Mouse (Mus musculus): Measurements from ENCODE around the gene Arl3. TPM values are rescaled to one million over a fixed set of nuclear protein-coding genes. Genes with fewer than 3 reads are reported as not detected.

Gene Arl3
- total RNA-seq, 2 experiments from 2014 or later = 102 to 107 TPM

Other genes with a start within 250 kb of the Arl3 start
- 100 to 1,000 TPM; 670 to 671 TPM for gene Psd, start 246.0 kb downstream of the Arl3 start, total RNA-seq (2021)
- gene Fbxl15, start 245.0 kb downstream of the Arl3 start, total RNA-seq (2021) = 10 to 100 TPM; 22.3 to 23.4 TPM
- gene Cuedc2, start 234.5 kb downstream of the Arl3 start, total RNA-seq (2021) = 100 to 1,000 TPM; 221 to 222 TPM
- 10 to 100 TPM; 16.8 to 18.3 TPM for gene Mfsd13a, start 232.1 kb downstream of the Arl3 start, total RNA-seq (2021)
- gene 2310034G01Rik, start 222.9 kb downstream of the Arl3 start, total RNA-seq (2021) = under 1 TPM; 0.42 to 0.82 TPM
- 100 to 1,000 TPM; 304 to 313 TPM for gene Actr1a, start 177.4 kb downstream of the Arl3 start, total RNA-seq (2021)
- gene Sufu, start 176.3 kb downstream of the Arl3 start, total RNA-seq (2021) = 10 to 100 TPM; 22.2 to 23.9 TPM
- 100 to 1,000 TPM; 113 to 119 TPM for gene Trim8, start 71.5 kb downstream of the Arl3 start, total RNA-seq (2021)
- gene Sfxn2, start 167 bp upstream of the Arl3 start, total RNA-seq (2021) = 10 to 100 TPM; 12.6 to 13.7 TPM
- gene Wbp1l, start 25.9 kb upstream of the Arl3 start, total RNA-seq (2021) = 10 to 100 TPM; 43.1 to 45.3 TPM
- under 1 TPM in 1 of 2 experiments, not detected in 1; 0.24 TPM for gene Cyp17a1, start 100.0 kb upstream of the Arl3 start, total RNA-seq (2021)
- 10 to 100 TPM; 15.8 to 17.7 TPM for gene Borcs7, start 116.7 kb upstream of the Arl3 start, total RNA-seq (2021)
- 10 to 100 TPM; 17.1 to 19.9 TPM for gene As3mt, start 134.3 kb upstream of the Arl3 start, total RNA-seq (2021)
- 10 to 100 TPM; 17.2 to 18.6 TPM for gene Cnnm2, start 188.4 kb upstream of the Arl3 start, total RNA-seq (2021)